Mouse (Mus musculus) layer of hippocampus, adult 9-11 months (tissue): Measurements from ENCODE around the gene Sfxn2.
A peak's percentile ranks its signal among the peaks of the same experiment; 100 is the strongest.

ENCODE experiments used
- DNase-seq: peaks from one replicate; pipeline ENCODE4 v3.0.0; 2022

Gene Sfxn2

GRCm38 (mm10) chr19:46637598-46637997, 64.4 kb downstream of the Sfxn2 start:
- no peak for DNase-seq

DNA sequence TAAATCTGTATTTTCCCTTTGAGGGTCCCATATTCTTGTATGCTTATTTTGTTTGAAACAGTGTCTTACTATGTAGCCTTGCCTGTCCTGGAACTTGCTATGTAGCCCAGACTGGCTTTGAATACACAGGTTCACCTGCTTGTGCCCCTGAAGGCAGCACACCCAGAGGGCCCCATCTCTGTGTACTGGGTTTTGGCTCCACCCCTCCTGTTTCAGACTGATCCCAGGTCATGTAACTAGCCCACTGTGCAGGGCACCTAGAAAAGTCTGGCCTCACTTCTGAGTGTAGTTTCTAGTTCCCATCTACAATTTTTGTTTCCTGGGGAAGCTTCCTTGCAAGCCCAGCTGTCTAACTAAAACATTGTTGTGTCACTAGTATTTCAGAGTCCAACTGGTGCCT, 65.9 kb downstream of the Sfxn2 start:
- DNase-seq, result no peak

DNA sequence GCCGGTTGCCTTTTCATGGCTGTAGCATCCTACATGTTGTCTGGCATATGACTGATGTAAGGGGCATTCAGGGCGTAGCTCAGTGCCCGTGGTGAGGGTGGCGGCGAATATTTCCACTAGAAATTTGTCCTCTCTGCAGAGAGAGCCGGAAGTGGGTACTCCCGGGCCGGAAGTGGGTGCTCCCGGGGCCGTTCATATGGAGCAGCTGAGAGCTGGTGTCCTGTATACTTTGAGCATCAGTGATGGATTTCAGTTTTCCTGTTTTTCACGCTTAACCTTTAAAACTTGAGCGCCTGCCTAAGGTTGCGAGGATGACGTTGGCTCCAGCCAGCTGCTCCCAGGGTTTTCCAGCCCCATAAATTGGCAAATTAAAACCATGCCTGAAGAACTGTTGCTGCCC, 66.3 kb downstream of the Sfxn2 start:
- DNase-seq, result no peak

GRCm38 (mm10) chr19:46640780-46641179, 67.6 kb downstream of the Sfxn2 start:
- DNase-seq, result no peak

DNA sequence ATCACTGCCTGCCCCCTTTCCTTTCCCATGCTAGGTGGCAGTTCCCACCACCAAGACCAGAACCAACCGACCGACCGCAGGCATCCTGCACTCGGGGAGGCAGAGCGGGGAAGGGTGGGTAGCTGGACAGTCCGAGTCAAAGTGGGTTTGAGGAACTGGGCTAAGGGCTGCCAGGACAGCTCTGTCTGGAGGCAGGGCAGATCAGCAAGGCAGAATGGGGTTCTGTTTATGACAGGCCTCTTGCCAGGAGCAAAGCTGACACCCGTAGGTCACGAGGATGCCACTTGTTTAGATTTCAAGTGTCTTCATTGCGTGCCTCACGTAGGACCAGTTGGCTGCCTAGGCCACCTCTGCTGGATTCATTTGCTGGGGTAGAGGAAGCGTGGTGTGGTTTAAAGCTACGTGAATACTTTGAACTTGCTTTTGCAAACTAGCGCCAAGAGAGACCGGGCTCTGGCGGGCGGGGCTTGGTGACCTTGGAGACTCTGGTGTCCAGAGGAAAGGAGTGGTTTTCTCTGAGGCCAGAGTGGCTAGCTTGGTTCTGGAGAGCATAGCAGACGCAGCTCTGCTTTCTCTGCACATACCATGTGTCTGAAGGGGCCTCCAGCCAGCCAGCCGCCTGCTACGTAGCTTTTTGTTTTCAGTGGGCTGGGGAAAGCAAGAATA, 68.4 kb downstream of the Sfxn2 start:
- peak; percentile 56 for DNase-seq

- DNase-seq, result no peak
Observed at GRCm38 (mm10) chr19:46642136-46642753, 69.1 kb downstream of the Sfxn2 start.

- DNase-seq, result no peak
Observed at GRCm38 (mm10) chr19:46643236-46643635, 70.1 kb downstream of the Sfxn2 start.

- no peak for DNase-seq
Observed at GRCm38 (mm10) chr19:46644343-46644792, 71.2 kb downstream of the Sfxn2 start.

- DNase-seq, result no peak
Observed at GRCm38 (mm10) chr19:46644793-46645602, 71.8 kb downstream of the Sfxn2 start.

GRCm38 (mm10) chr19:46646041-46646481, 72.9 kb downstream of the Sfxn2 start:
- no peak for DNase-seq

DNA sequence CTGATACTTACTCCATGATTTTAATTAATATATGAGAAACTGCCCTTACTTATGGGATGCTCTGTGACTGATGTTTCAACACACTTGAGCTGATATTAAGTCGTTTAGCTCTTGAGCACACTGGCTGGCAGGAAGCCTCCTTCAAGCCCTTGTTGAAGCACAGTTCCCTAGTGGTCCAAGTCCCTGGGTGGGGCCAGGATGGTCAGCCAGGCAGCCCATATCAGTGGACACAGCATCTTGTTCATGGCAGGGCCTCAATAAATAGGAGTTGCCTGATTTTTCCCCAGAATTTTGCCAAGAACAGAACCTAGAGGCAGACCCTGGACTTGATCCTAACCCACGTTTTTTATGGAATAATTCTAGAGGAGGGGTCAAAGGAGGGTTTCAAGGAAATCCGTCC, 74.1 kb downstream of the Sfxn2 start:
- DNase-seq, result no peak
